Mouse (Mus musculus) stomach, postnatal 0 days (tissue): ENCODE results near the gene Cnot6. TPM values are rescaled to one million over a fixed set of nuclear protein-coding genes. Genes with fewer than 3 reads are reported as not detected.

Source experiments
- ATAC-seq: fragments of 200-750 bp; cut with Nextera tagmentation; 2 replicates; pipeline ENCODE4 v1.8.0; 2017; ENCODE audit not compliant: low FRiP score, low TSS enrichment
- DNase-seq: peaks from one replicate; pipeline ENCODE4 v3.0.0-alpha.2; 2016; ENCODE audit warnings: low spot score
- H3K27ac ChIP-seq: fragments of 300-500 bp; sonication (generic); replicated peaks from 2 replicates; pipeline ENCODE4 v1.5.1; 2014; ENCODE audit warnings: mild to moderate bottlenecking, control low read depth
- H3K27me3 ChIP-seq: fragments of 300-500 bp; sonication (generic); 2 replicates; pipeline ENCODE4 v1.6.1; 2014; ENCODE audit warnings: low read length; ENCODE audit not compliant: control insufficient read depth, insufficient read depth
- H3K36me3 ChIP-seq: fragments of 300-500 bp; sonication (generic); 2 replicates; pipeline ENCODE4 v1.6.1; 2014; ENCODE audit warnings: low read length, mixed read lengths; ENCODE audit not compliant: control insufficient read depth, insufficient read depth
- H3K4me1 ChIP-seq: fragments of 300-500 bp; sonication (generic); replicated peaks from 2 replicates; pipeline ENCODE4 v1.6.1; 2014; ENCODE audit warnings: antibody characterized with exemption; ENCODE audit not compliant: control insufficient read depth, insufficient read depth
- H3K4me2 ChIP-seq: fragments of 300-500 bp; sonication (generic); replicated peaks from 2 replicates; pipeline ENCODE4 v1.6.1; 2014; ENCODE audit warnings: low read depth, mild to moderate bottlenecking, control low read depth, moderate library complexity
- H3K4me3 ChIP-seq: fragments of 300-500 bp; sonication (generic); 2 replicates; pipeline ENCODE4 v1.5.1; 2014; ENCODE audit warnings: low read depth, low read length, control low read depth
- H3K9ac ChIP-seq: fragments of 300-500 bp; sonication (generic); 2 replicates; pipeline ENCODE4 v1.6.1; 2014; ENCODE audit warnings: mild to moderate bottlenecking, low read length, control low read depth, mixed read lengths
- H3K9me3 ChIP-seq: fragments of 300-500 bp; sonication (generic); 2 replicates; pipeline ENCODE4 v1.6.1; 2016; ENCODE audit warnings: low read length; ENCODE audit not compliant: control insufficient read depth
- CTCF ChIP-seq: IDR thresholded peaks from 2 replicates; pipeline ENCODE4 v1.5.1; 2016; ENCODE audit warnings: antibody characterized with exemption, low read depth, mild to moderate bottlenecking, moderate library complexity
- EP300 ChIP-seq: optimal IDR thresholded peaks from 2 replicates; pipeline ENCODE3; 2016; ENCODE audit warnings: antibody characterized with exemption
- WGBS: fragments of 180-500 bp; shearing (Covaris S2); extraction: QIAGEN DNeasy Blood & Tissue Kit; methylation state at CpG from one replicate; pipeline ENCODE4 v1.1.7; 2014; 5-methylcytosine and 5-hydroxymethylcytosine counted together
- polyA plus RNA-seq: library from polyadenylated mRNA; unstranded; fragments of >200 nt; fragmentation: Nextera tagmentation; extraction: Ambion mirVana; gene quantifications from 2 replicates; pipeline ENCODE4 v1.2.1, GENCODE M21; 2015

The Cnot6 gene
- polyA plus RNA-seq, 1 experiment from 2014 or later, result 29.1 TPM

GRCm38 (mm10) chr11:49634101-49634500 is 78.4 kb downstream of the Cnot6 start:
- DNase-seq (peak; percentile 50), ATAC-seq (peak; percentile 41; the same call in 1 of the 2 replicates)
- Histone ChIP-seq H3K9me3 (no peaks in the 10 kb centered on the region), H3K27me3 (peaks cover 2% of the 10 kb centered on the region; the same call in 1 of the 2 replicates), H3K9ac (no peak overlapping the region), H3K4me2 (peak overlapping the region; percentile 42), H3K4me1 (no peaks in the 10 kb centered on the region), H3K27ac (no peak overlapping the region), H3K36me3 (no peaks in the 10 kb centered on the region), H3K4me3 (peak overlapping the region; percentile 15; the same call in 1 of the 2 replicates)
- TF ChIP-seq CTCF, result peak; percentile 25
- TF ChIP-seq EP300, result no peak
- WGBS, result 13% methylated on average over 22 of the region's 22 CpGs

- Histone ChIP-seq H3K4me3 (no peak overlapping the region), H3K9me3 (no peaks in the 10 kb centered on the region), H3K27me3 (peaks cover 2% of the 10 kb centered on the region; the same call in 1 of the 2 replicates), H3K36me3 (no peaks in the 10 kb centered on the region), H3K4me1 (no peaks in the 10 kb centered on the region), H3K9ac (no peak overlapping the region), H3K27ac (no peak overlapping the region), H3K4me2 (no peak overlapping the region)
- DNase-seq (no peak), ATAC-seq (no peak)
- TF ChIP-seq EP300 (no peak), CTCF (no peak)
- 68% methylated on average over 2 of the region's 2 CpGs for WGBS
Measured at GRCm38 (mm10) chr11:49632256-49632655, 80.3 kb downstream of the Cnot6 start.

- H3K9ac ChIP-seq, result no peak overlapping the region
- H3K27me3 ChIP-seq, result peaks cover 2% of the 10 kb centered on the region; the same call in 1 of the 2 replicates
- H3K4me1 ChIP-seq, result no peaks in the 10 kb centered on the region
- 34% methylated on average over 3 of the region's 3 CpGs for WGBS
- no peak overlapping the region for H3K4me3 ChIP-seq
- H3K4me2 ChIP-seq, result no peak overlapping the region
- TF ChIP-seq CTCF, result peak; percentile 73
- no peak for TF ChIP-seq EP300
- no peaks in the 10 kb centered on the region for H3K36me3 ChIP-seq
- no peaks in the 10 kb centered on the region for H3K9me3 ChIP-seq
- no peak overlapping the region for H3K27ac ChIP-seq
- no peak for ATAC-seq
- DNase-seq, result peak; percentile 62
Measured at GRCm38 (mm10) chr11:49631154-49631553, 81.4 kb downstream of the Cnot6 start.

- no peak overlapping the region for H3K4me3 ChIP-seq
- no peaks in the 10 kb centered on the region for H3K4me1 ChIP-seq
- no peak for ATAC-seq
- DNase-seq, result no peak
- H3K9me3 ChIP-seq, result no peaks in the 10 kb centered on the region
- H3K27me3 ChIP-seq, result no peaks in the 10 kb centered on the region
- no peak overlapping the region for H3K4me2 ChIP-seq
- H3K36me3 ChIP-seq, result no peaks in the 10 kb centered on the region
- H3K9ac ChIP-seq, result no peak overlapping the region
- 75% methylated on average over 8 of the region's 8 CpGs for WGBS
- H3K27ac ChIP-seq, result no peak overlapping the region
- no peak for TF ChIP-seq CTCF
- no peak for TF ChIP-seq EP300
Measured at GRCm38 (mm10) chr11:49626748-49627147, 85.8 kb downstream of the Cnot6 start.

- no peak overlapping the region for H3K4me3 ChIP-seq
- H3K36me3 ChIP-seq, result no peaks in the 10 kb centered on the region
- no peak overlapping the region for H3K27ac ChIP-seq
- no peak overlapping the region for H3K4me2 ChIP-seq
- no peaks in the 10 kb centered on the region for H3K9me3 ChIP-seq
- H3K9ac ChIP-seq, result no peak overlapping the region
- no peaks in the 10 kb centered on the region for H3K4me1 ChIP-seq
- WGBS, result 66% methylated on average over 15 of the region's 15 CpGs
- no peak for DNase-seq
- no peak for TF ChIP-seq CTCF
- TF ChIP-seq EP300, result no peak
- ATAC-seq, result no peak
- no peaks in the 10 kb centered on the region for H3K27me3 ChIP-seq
Measured at GRCm38 (mm10) chr11:49625863-49626262, 86.7 kb downstream of the Cnot6 start.

GRCm38 (mm10) chr11:49624156-49624555 is 88.4 kb downstream of the Cnot6 start:
- 89% methylated on average over 3 of the region's 3 CpGs for WGBS
- DNase-seq (no peak), ATAC-seq (0 out of 2 replicates have a peak, but pooled peaks have one; percentile 22)
- no peaks in the 10 kb centered on the region for H3K9me3 ChIP-seq
- H3K27ac ChIP-seq, result no peak overlapping the region
- no peak overlapping the region for H3K4me2 ChIP-seq
- no peaks in the 10 kb centered on the region for H3K36me3 ChIP-seq
- H3K4me3 ChIP-seq, result no peak overlapping the region
- TF ChIP-seq EP300 (no peak), CTCF (no peak)
- H3K4me1 ChIP-seq, result no peaks in the 10 kb centered on the region
- no peaks in the 10 kb centered on the region for H3K27me3 ChIP-seq
- no peak overlapping the region for H3K9ac ChIP-seq
